Mouse (Mus musculus): ENCODE data around the gene Pakap. TPM values are rescaled to one million over a fixed set of nuclear protein-coding genes. Genes with fewer than 3 reads are reported as not detected.

Pakap gene
- total RNA-seq (2014; rRNA removed) (3.7 and 6.9 TPM in 2 replicates), polyA plus RNA-seq (2015; fragmentation: Nextera tagmentation; extraction: Ambion mirVana) (6.1 and 9.5 TPM in 2 replicates)

- peak within 1 kb of the TSS; percentile 75 for H3K27ac ChIP-seq (ENCODE audit: low read depth, low read length)
- WGBS = under 1% methylated on average over 46 of the region's 51 CpGs
- TF ChIP-seq CTCF (IDR thresholded peaks at IDR 0.05; ENCODE audit: low read depth) = no peak; the same call in 1 of the 2 replicates
- H3K9me3 ChIP-seq (ENCODE audit: low read length) = no peaks in the 10 kb centered on the region
- peak; percentile 75 for DNase-seq
- H3K9ac ChIP-seq = peak within 1 kb of the TSS; percentile 73
- peak; percentile 92 for ATAC-seq
- peak within 1 kb of the TSS; percentile 87 for H3K4me2 ChIP-seq (ENCODE audit: low read depth)
- no peaks in the 10 kb centered on the region for H3K36me3 ChIP-seq (ENCODE audit: insufficient read depth)
- no peaks in the 10 kb centered on the region for H3K27me3 ChIP-seq (ENCODE audit: insufficient read depth, low read length)
- peak within 1 kb of the TSS; percentile 61 for H3K4me3 ChIP-seq (ENCODE audit: low read depth, low read length)
- H3K4me1 ChIP-seq (ENCODE audit: insufficient read depth) = peaks cover 11% of the 10 kb centered on the region; the same call in 1 of the 2 replicates
Measured at GRCm38 (mm10) chr4:57567666-57568206, at the start of gene Pakap. Gene Pakap (plus strand): TSS chr4:57568179.

DNA sequence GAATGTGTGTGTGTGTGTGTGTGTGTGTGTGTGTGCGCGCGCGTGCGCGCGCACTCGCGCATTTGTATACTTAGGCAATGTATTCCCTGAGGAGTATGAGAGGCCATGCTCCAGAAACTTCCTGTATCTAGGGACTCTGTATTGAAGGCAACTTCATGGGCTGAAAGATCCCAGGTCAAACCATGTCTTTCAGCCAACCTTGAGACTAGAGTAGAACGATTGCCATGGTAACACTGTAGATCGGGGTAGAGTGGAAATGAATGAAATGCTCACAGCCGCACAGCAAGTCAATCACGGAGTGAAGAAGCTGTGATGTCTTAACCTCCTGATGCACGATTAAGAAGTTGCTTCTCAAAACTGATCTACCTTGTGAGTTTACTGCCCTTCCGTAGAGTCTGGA is 44.5 kb upstream of the Pakap start:
- no peak overlapping the region for H3K4me3 ChIP-seq (ENCODE audit: low read depth, low read length)
- H3K9ac ChIP-seq = no peak overlapping the region
- H3K4me2 ChIP-seq (ENCODE audit: low read depth) = no peak overlapping the region
- ATAC-seq = peak; percentile 34; the same call in 1 of the 2 replicates
- 92% methylated on average over 15 of the region's 15 CpGs for WGBS
- H3K27ac ChIP-seq (ENCODE audit: low read depth, low read length) = no peak overlapping the region
- no peaks in the 10 kb centered on the region for H3K4me1 ChIP-seq (ENCODE audit: insufficient read depth)
- no peak for TF ChIP-seq CTCF (IDR thresholded peaks at IDR 0.05; ENCODE audit: low read depth)
- no peaks in the 10 kb centered on the region for H3K36me3 ChIP-seq (ENCODE audit: insufficient read depth)
- no peaks in the 10 kb centered on the region for H3K9me3 ChIP-seq (ENCODE audit: low read length)
- DNase-seq = no peak
- H3K27me3 ChIP-seq (ENCODE audit: insufficient read depth, low read length) = no peaks in the 10 kb centered on the region

GRCm38 (mm10) chr4:57524461-57524860 is 43.5 kb upstream of the Pakap start:
- Histone ChIP-seq H3K9me3 (ENCODE audit: low read length) (no peaks in the 10 kb centered on the region), H3K27ac (ENCODE audit: low read depth, low read length) (no peak overlapping the region), H3K9ac (no peak overlapping the region), H3K36me3 (ENCODE audit: insufficient read depth) (no peaks in the 10 kb centered on the region), H3K4me3 (ENCODE audit: low read depth, low read length) (no peak overlapping the region), H3K4me2 (ENCODE audit: low read depth) (no peak overlapping the region), H3K27me3 (ENCODE audit: insufficient read depth, low read length) (no peaks in the 10 kb centered on the region), H3K4me1 (ENCODE audit: insufficient read depth) (no peaks in the 10 kb centered on the region)
- 66% methylated on average over 3 of the region's 3 CpGs for WGBS
- no peak for TF ChIP-seq CTCF (IDR thresholded peaks at IDR 0.05; ENCODE audit: low read depth)
- no peak for DNase-seq
- no peak for ATAC-seq

GRCm38 (mm10) chr4:57525221-57526011 is 42.6 kb upstream of the Pakap start:
- no peak overlapping the region for H3K27ac ChIP-seq (ENCODE audit: low read depth, low read length)

GRCm38 (mm10) chr4:57528296-57528695 is 39.7 kb upstream of the Pakap start:
- H3K9ac ChIP-seq = no peak overlapping the region
- H3K36me3 ChIP-seq (ENCODE audit: insufficient read depth) = no peaks in the 10 kb centered on the region
- H3K4me3 ChIP-seq (ENCODE audit: low read depth, low read length) = no peak overlapping the region
- no peak overlapping the region for H3K27ac ChIP-seq (ENCODE audit: low read depth, low read length)
- ATAC-seq (no peak), DNase-seq (no peak)
- no peaks in the 10 kb centered on the region for H3K9me3 ChIP-seq (ENCODE audit: low read length)
- TF ChIP-seq CTCF (IDR thresholded peaks at IDR 0.05; ENCODE audit: low read depth) = no peak
- no peaks in the 10 kb centered on the region for H3K4me1 ChIP-seq (ENCODE audit: insufficient read depth)
- no peaks in the 10 kb centered on the region for H3K27me3 ChIP-seq (ENCODE audit: insufficient read depth, low read length)
- no peak overlapping the region for H3K4me2 ChIP-seq (ENCODE audit: low read depth)

More at GRCm38 (mm10) chr4:57525221-57526011, 42.6 kb upstream of the Pakap start:
- DNase-seq = no peak
- 80% methylated on average over 9 of the region's 9 CpGs for WGBS
- no peak for TF ChIP-seq CTCF (IDR thresholded peaks at IDR 0.05; ENCODE audit: low read depth)
- H3K27me3 ChIP-seq (ENCODE audit: insufficient read depth, low read length) = no peaks in the 10 kb centered on the region
- no peak overlapping the region for H3K4me2 ChIP-seq (ENCODE audit: low read depth)
- H3K36me3 ChIP-seq (ENCODE audit: insufficient read depth) = no peaks in the 10 kb centered on the region
- H3K4me3 ChIP-seq (ENCODE audit: low read depth, low read length) = no peak overlapping the region
- H3K4me1 ChIP-seq (ENCODE audit: insufficient read depth) = no peaks in the 10 kb centered on the region
- H3K9ac ChIP-seq = no peak overlapping the region
- H3K9me3 ChIP-seq (ENCODE audit: low read length) = no peaks in the 10 kb centered on the region
- ATAC-seq = no peak

DNA sequence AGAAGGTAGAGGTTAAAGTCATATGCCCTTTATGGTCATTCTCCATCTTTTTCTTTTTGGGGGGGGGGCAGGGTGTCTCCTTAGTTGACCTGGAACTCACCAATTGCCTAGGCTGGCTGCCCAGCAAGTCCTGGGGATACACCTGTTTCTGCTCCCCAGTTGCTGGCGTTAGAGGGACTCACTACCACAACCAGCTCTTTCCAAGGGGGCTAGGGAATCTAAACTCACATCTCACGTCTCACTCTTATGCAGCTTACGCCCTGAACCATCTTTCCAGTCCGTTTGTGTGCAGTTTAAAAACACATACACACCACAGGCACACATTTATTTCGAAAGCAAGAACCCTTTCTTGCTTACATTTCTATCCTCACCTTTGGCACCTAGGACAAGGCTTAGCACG is 34.3 kb upstream of the Pakap start:
- ATAC-seq (no peak), DNase-seq (no peak)
- H3K9me3 ChIP-seq (ENCODE audit: low read length) = no peaks in the 10 kb centered on the region
- no peak for TF ChIP-seq CTCF (IDR thresholded peaks at IDR 0.05; ENCODE audit: low read depth)
- no peak overlapping the region for H3K9ac ChIP-seq
- H3K4me3 ChIP-seq (ENCODE audit: low read depth, low read length) = no peak overlapping the region
- no peak overlapping the region for H3K27ac ChIP-seq (ENCODE audit: low read depth, low read length)
- no peaks in the 10 kb centered on the region for H3K27me3 ChIP-seq (ENCODE audit: insufficient read depth, low read length)
- 83% methylated on average over 6 of the region's 6 CpGs for WGBS
- no peak overlapping the region for H3K4me2 ChIP-seq (ENCODE audit: low read depth)
- no peaks in the 10 kb centered on the region for H3K36me3 ChIP-seq (ENCODE audit: insufficient read depth)
- H3K4me1 ChIP-seq (ENCODE audit: insufficient read depth) = no peaks in the 10 kb centered on the region

GRCm38 (mm10) chr4:57534232-57534631 is 33.7 kb upstream of the Pakap start:
- Histone ChIP-seq H3K36me3 (ENCODE audit: insufficient read depth) (no peaks in the 10 kb centered on the region), H3K27ac (ENCODE audit: low read depth, low read length) (no peak overlapping the region), H3K27me3 (ENCODE audit: insufficient read depth, low read length) (no peaks in the 10 kb centered on the region), H3K9ac (no peak overlapping the region), H3K9me3 (ENCODE audit: low read length) (no peaks in the 10 kb centered on the region), H3K4me2 (ENCODE audit: low read depth) (no peak overlapping the region), H3K4me3 (ENCODE audit: low read depth, low read length) (no peak overlapping the region), H3K4me1 (ENCODE audit: insufficient read depth) (no peaks in the 10 kb centered on the region)
- ATAC-seq (no peak), DNase-seq (no peak)
- WGBS = 66% methylated on average over 6 of the region's 6 CpGs
- no peak for TF ChIP-seq CTCF (IDR thresholded peaks at IDR 0.05; ENCODE audit: low read depth)
